Mouse (Mus musculus) liver, adult 2 months (tissue): ENCODE data around the gene Enpep.

Experiments used
- CTCF ChIP-seq: fragments of 200-500 bp; IDR thresholded peaks from 2 replicates; pipeline ENCODE4 v1.5.1; 2011; ENCODE audit warnings: low read depth, low read length, control low read depth
- POLR2A ChIP-seq: fragments of 200-500 bp; IDR thresholded peaks from 2 replicates; pipeline ENCODE4 v1.6.1; 2011; ENCODE audit warnings: low read length, control low read depth; ENCODE audit not compliant: insufficient read depth; ENCODE audit errors: extremely low read depth

DNA sequence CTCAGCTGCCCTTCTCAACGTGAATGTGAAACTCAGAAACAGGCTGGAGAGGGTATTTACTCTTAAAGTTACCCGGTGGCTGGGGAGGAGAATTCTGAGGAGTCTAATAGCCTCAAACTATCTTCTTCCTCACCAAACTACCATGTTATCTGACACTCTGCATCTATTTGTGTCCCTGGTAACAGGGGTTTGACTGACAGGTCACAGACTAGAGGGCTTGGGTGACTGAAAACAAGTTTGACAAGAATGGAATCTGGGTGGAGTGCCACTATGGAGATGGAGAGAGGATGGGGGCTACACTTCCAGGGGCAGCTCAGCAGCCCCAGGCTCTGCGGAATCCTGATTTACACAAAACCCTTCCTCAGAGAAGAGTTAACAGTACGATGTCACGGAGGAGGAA lies 105.2 kb downstream of the Enpep start:
- TF ChIP-seq POLR2A (no peak), CTCF (no peak)
